Mouse (Mus musculus): ENCODE measurements around the gene Gmfg.
A peak's percentile ranks its signal among the peaks of the same experiment; 100 is the strongest.

Gmfg gene

DNA sequence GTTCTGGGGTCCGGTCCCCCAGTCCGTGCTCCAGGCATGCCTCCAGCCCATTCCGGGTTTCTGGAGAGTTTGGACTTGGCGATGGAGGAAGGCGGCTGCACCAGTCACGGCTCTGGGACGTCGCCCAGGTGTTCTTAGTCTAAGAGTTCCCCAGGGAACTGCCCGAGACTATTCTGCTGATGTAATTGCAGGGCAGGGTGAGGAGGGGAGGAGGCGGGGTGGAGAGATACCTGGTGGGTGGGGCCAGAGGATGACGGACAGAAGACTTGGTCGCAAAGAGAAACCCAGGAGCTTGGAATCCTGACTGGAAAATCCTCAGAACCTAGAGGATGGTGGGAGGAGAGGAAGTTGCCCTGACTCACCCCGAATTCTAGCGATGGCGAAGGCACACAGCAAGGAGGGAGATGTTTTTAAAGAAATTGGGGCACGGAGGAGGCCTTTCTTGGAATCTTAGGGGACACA lies 50.8 kb downstream of the Gmfg start:
- peak; percentile 36 to 39 for DNase-seq

- DNase-seq, result peak; percentile 92 to 94
Measured at GRCm38 (mm10) chr7:28490410-28490809, 53.2 kb downstream of the Gmfg start.

DNA sequence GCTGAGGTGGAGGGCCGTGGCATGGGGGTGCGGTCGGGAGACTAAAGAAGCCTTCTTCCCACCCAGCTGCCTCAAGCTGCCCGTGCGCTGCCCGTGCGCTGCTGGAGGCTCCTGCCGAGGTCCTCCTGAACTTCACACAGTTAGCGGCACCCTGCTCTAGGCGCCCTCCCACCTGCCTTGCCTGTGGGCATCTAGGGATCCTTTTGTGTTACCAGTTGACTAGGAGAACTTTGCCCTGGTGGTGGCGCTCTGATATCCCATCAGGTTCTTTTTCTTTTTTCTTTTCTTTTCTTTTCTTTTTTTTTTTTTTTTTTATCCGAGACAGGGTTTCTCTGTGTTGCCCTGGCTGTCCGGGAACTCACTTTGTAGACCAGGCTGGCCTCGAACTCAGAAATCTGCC lies 53.7 kb downstream of the Gmfg start:
- peak; percentile 17 to 36 for DNase-seq

GRCm38 (mm10) chr7:28492310-28492709 lies 55.1 kb downstream of the Gmfg start:
- no peak for DNase-seq

DNA sequence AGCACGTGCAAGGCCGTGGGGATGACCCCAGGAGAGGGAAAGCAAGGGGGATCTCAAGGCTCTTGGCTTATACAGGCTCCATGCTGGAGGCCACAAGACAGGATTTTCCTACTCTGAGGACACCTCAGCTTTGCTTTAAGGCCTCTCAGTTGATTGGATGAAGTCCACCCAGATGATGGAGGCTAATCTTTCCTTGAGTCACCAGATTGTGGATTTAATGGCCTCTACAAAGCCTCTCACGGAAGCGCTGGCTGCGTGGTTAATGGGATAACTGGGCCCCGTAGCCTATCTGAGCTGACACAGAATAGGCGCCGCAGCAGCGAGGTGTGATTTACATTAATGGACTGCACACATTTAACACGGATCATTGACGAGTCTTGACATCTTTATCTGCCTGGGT lies 58.2 kb downstream of the Gmfg start:
- DNase-seq, result no peak

Data from cerebellum, postnatal 10 days (tissue).